Mouse (Mus musculus) CD4-positive, CD25-positive, alpha-beta regulatory T cell, adult 4 months (primary cell): ENCODE data around the gene Arhgef12. TPM values are rescaled to one million over a fixed set of nuclear protein-coding genes. Genes with fewer than 3 reads are reported as not detected.

Experiments used
- ATAC-seq: one replicate; pipeline ENCODE4 v1.8.0; 2017
- polyA plus RNA-seq, 2 experiments: library from polyadenylated mRNA; unstranded; fragments of 100-300 nt; shearing (Covaris generic); gene quantifications; one replicate each; pipeline ENCODE4 v1.2.1; 2017

Gene Arhgef12
- polyA plus RNA-seq, 2 experiments from 2014 or later: 17.8 to 28.2 TPM

GRCm38 (mm10) chr9:43108721-43109120 lies 1.7 kb upstream of the Arhgef12 start:
- no peak for ATAC-seq

- ATAC-seq: no peak
These were observed 1.0 kb upstream of the Arhgef12 start for GRCm38 (mm10) chr9:43108081-43108480.

- no peak for ATAC-seq
These were observed 516 bp upstream of the Arhgef12 start for GRCm38 (mm10) chr9:43107555-43107954.

GRCm38 (mm10) chr9:43106426-43107186 lies 433 bp downstream of the Arhgef12 start:
- peak; percentile 15 for ATAC-seq

- peak; percentile 83 for ATAC-seq
These were observed 1.2 kb downstream of the Arhgef12 start for GRCm38 (mm10) chr9:43105664-43106361.

GRCm38 (mm10) chr9:43104873-43105663 lies 2.0 kb downstream of the Arhgef12 start:
- peak; percentile 22 for ATAC-seq

GRCm38 (mm10) chr9:43104526-43104872 lies 2.5 kb downstream of the Arhgef12 start:
- no peak for ATAC-seq

- ATAC-seq: no peak
These were observed 3.3 kb downstream of the Arhgef12 start for GRCm38 (mm10) chr9:43103675-43104299.

- no peak for ATAC-seq
These were observed 4.1 kb downstream of the Arhgef12 start for GRCm38 (mm10) chr9:43102931-43103330.

- no peak for ATAC-seq
These were observed 5.0 kb downstream of the Arhgef12 start for GRCm38 (mm10) chr9:43101936-43102595.

GRCm38 (mm10) chr9:43098922-43099321 lies 8.1 kb downstream of the Arhgef12 start:
- ATAC-seq: peak; percentile 42

- ATAC-seq: no peak
These were observed 9.1 kb downstream of the Arhgef12 start for GRCm38 (mm10) chr9:43097801-43098557.

- peak; percentile 92 for ATAC-seq
These were observed 10.7 kb downstream of the Arhgef12 start for GRCm38 (mm10) chr9:43096337-43096736.

- ATAC-seq: no peak
These were observed 12.2 kb downstream of the Arhgef12 start for GRCm38 (mm10) chr9:43094828-43095227.

- ATAC-seq: no peak
These were observed 13.2 kb downstream of the Arhgef12 start for GRCm38 (mm10) chr9:43093803-43094202.

- no peak for ATAC-seq
These were observed 21.3 kb downstream of the Arhgef12 start for GRCm38 (mm10) chr9:43085686-43086285.

- ATAC-seq: no peak
These were observed 22.3 kb downstream of the Arhgef12 start for GRCm38 (mm10) chr9:43084496-43085362.

- ATAC-seq: no peak
These were observed 23.5 kb downstream of the Arhgef12 start for GRCm38 (mm10) chr9:43083441-43084055.

- no peak for ATAC-seq
These were observed 28.3 kb downstream of the Arhgef12 start for GRCm38 (mm10) chr9:43078711-43079110.

GRCm38 (mm10) chr9:43076163-43076562 lies 30.9 kb downstream of the Arhgef12 start:
- no peak for ATAC-seq
